Mouse (Mus musculus): ENCODE measurements around the gene Bahd1.

The Bahd1 gene

DNA sequence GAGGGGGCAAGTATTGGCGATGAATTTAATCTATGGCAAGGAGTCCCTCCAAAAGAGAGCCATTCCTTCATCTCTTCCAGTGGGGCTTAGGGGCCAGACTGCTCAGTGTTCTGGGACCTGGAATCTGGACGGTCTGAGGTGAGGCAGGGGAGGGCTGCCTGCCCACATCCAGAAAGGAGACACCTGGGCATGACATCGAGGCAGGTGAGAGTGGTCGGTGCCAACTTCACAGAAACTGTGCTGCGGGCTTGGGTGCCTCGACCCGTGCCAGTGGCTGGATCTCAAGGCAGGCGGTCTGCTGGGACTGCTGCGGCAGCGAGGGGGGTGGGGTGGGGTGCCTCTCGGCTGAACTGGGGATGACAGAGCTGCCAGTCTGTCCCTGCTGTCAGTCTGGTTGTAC, 2.4 kb upstream of the Bahd1 start:
- no peak for DNase-seq (ENCODE audit: extremely low spot score, low read depth, low spot score)

DNA sequence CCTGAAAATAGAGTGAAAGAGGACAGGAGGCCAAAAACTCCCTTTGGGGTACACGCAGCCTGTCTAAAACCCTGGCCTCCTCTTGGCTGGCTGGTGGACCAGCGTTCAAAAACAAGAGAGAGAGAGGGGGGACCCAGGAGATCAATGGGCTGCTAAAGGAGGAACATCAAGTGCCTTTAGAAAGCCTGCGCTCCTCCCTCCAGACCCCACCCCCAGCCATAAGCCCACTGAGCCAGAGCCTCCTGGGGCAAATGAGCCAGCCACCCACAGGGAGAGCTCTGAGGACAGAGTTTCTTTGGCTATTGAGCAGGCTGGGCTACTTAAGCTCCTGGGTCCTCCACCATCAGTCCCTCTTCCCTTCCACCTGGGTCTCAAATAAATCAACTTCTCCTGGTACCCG, 1.4 kb upstream of the Bahd1 start:
- DNase-seq (ENCODE audit: extremely low spot score, low read depth, low spot score): no peak

DNA sequence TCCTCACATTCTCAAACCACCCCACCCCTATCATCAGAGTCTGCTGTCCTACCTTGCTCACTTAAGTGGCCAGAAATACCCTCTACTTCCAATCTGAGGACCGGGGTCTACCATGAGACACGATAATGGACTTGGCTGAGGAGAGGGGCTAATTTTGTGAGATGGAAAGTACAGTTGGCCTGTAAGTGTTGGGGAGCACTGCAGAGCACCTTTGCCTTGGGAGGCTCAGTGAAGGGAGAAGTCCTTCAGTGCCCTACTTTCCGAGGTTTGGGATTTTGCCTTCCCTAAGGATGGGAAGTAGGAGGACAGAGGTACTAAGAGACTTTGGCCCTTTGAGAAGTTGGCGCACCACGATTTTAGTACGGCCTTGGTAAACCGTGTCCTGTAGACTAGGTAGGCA, 871 bp upstream of the Bahd1 start:
- no peak for DNase-seq (ENCODE audit: extremely low spot score, low read depth, low spot score)

DNA sequence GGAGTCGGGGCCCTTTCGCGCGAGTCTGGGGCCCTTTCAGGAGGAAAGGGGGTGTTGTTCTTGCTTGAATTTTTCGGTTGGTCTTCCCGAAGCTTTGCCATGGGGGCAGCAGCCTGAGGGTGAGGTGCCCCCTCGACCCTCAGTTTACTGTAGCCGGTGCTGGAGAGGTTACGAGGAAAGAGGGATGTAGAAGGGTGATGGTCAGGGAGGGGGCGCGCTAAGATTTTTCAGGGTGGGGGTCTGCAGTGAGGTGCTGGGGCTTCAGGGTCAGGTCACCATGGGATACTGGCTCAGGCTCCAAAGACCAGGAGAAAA, 606 bp downstream of the Bahd1 start:
- DNase-seq (ENCODE audit: extremely low spot score, low read depth, low spot score): no peak

DNA sequence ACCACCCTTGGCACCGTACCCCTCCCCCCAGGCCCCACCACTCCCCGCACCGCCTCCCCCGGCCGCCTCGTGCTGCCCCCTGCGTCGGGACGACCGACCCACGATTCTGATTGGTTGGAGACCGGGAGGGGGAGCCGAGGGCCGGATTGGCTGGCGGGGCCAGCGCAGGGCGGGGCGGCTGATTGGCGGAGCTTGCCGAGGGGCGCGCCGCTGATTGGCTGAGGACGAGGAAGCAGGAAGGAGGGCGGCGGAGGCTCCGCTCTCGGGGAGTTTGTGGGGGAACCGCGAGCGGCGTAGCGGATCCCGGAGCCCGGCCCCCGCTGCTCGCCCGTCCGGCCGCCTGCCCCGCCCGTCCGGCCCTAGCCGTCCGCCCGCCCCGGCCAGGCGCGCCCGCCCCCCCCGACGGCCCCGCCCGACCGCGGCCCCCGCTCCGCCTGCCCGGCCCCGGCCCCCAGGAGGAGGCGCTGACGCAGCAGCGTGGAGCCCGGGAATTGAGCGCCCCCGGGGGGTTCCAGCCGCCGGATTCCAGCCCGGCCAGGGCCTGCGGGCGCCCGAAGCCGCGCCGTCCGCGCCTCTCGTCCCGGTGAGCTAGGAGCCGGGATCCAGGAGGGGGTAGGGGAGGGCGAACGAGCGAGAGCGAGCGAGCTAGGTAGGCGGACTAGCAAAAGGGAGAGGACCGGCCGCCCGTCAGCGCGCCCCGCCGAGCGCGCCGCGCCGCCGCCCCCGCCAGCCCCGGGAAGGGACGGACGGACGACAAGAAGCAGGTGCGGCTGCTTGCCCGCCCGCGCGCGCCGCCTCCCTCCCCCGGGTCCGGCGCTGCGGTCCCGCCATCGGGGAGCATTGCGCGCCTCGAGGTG, 1.2 kb downstream of the Bahd1 start:
- peak; percentile 50 for DNase-seq (ENCODE audit: extremely low spot score, low read depth, low spot score)

DNA sequence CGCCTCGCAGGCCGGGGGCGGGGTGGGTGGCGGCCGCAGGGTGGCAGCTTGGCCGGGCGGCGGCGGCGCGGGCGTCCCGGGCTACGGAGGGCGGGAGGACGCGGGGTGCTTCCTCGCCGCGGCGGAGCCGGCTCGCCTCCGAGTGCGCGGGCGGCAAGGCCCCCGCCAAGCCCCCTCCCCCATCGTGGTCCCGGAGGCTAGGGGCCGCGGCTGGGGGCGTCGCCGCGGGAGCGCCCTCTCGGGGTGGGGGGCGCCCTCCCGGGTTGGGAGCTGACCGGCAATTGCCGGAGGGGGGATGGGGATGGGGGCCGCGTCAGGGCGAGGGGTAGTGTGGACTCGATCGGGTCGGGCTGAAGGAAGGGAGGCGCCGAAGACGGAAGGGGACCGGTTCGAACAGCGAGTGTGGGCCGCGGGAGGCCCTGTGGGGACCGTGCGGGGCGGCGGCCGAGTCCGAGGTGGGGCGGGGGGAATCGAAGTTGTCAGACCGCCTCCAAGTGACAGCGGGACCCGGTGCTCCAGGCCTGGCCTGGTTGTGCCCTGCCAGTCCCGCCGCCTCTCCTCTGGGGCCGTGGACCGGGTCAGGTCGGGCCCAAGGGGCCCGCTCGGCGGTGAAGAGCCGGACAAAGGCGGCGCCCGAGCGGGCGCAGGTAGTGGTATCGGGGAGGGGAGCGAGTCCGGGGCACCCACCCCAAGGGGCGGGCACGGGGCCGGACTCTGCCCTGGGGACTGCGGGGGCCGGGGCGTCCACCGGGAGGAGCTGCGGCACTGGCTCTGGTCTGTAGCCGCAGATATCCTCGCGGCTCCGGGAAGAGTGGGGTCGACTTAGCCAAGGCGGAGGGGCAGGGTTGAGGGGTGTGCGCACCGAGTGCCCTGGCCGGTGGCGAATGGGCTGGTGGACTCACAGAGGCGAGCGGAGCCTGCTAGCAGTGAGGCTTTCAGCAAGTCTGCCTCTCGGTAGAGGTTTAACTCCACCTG, 2.2 kb downstream of the Bahd1 start:
- no peak for DNase-seq (ENCODE audit: extremely low spot score, low read depth, low spot score)

DNA sequence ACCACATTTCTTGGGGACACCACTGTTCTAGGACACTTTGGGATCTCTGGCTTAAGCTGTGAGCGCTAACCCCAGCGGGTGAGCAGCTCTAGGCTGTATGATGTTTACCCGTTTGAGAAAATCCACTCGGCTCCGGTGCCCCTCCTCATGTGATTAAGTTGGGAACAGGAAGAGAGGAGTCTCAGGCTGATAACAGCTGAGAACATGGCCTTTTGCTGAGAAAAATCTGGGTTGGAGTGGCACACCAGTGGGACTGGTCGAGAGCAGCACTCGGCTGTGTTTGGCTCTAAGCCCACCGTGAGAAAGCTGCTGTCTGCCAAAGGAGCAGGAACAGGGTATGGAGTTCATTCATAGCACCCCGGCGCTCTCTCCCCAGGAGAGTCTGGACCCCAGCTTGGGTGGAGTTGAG, 3.2 kb downstream of the Bahd1 start:
- DNase-seq (ENCODE audit: extremely low spot score, low read depth, low spot score): no peak

DNA sequence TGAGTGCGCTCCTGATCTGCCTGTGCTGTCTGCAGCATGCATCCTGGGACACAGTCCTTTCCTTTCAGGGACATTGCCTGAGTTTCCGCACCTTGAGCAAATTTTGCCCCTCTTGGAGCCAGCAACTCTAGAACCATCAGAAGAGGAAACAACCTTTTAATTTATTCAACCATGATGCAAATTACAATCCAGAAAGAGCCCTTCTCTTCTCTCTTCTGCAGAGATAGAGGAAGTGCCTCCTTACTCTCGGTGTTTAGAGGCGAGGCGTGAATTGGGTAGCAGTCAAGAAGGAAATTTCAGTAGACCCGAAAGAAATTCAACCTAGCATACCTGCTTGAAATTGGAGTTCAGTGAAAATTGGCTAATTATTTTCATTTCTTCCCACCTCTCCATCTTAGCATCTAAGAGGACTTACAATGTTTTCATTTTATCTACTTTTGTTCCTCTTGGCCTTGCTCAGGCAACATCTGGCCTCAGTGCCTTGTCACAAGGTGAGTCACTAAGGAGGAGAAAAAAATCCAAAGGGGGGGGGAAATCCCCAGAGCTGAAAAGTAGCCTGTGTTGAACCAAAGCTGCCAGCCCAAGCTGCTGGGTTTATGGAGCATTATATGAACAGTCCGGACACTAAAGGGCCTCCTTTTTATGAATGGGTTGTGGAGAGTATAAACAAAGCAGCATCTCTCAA, 5.4 kb downstream of the Bahd1 start:
- DNase-seq (ENCODE audit: extremely low spot score, low read depth, low spot score): no peak

DNA sequence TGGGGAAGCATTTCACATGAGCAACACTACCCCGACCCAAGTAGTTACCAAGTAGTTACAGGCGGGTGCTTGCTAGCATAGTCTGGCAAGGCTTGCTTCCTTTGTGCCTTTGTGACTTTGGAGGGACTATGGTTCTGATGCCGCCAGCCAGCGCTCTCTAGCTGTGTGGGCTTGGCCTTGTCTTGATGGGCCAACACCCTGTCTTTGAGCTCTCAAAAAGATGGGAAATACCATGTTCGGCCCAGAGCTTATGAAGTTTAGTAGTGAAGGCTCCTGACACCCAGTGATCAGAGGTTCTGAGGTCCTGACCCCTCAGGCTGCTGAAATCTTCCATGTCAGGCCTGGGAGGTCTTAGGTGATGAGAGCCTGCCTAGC, 5.9 kb downstream of the Bahd1 start:
- DNase-seq (ENCODE audit: extremely low spot score, low read depth, low spot score): no peak

DNA sequence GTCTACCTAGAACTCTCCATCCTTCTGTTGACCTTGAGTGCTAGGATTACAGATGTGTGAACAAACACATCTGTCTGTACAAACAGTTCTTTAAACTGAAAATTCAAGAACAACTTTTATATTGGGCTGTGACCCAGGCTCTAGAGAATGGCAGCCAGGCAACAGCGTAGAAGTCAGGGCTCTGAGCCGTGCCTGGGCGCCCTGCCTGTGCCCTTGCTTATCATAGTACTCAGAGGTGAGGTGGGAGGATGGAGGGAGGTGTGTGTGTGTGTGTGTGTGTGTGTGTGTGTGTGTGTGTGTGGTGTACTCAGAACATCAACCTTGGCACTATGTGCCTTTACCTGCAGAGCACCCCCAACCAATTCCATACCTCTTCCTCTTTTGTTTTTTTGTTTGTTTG, 7.6 kb downstream of the Bahd1 start:
- DNase-seq (ENCODE audit: extremely low spot score, low read depth, low spot score): no peak

DNA sequence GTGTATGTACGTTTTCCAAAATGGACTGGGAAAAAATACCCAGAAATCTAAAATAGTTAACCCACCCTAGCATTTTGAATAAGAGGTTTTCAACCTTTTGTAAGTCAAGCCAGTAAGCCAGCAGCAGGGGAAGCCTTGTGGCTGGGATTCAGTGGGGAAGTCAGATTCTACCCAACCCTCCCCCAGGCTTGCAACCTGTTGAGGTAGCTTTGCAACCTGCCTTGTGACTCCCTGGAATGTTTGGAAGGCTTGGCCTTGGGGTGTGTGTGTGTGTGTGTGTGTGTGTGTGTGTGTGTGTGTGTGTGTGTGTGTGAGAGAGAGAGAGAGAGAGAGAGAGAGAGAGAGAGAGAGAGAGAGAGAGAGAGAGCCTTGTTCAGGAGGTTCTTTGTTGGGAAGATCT, 9.0 kb downstream of the Bahd1 start:
- no peak for DNase-seq (ENCODE audit: extremely low spot score, low read depth, low spot score)

DNA sequence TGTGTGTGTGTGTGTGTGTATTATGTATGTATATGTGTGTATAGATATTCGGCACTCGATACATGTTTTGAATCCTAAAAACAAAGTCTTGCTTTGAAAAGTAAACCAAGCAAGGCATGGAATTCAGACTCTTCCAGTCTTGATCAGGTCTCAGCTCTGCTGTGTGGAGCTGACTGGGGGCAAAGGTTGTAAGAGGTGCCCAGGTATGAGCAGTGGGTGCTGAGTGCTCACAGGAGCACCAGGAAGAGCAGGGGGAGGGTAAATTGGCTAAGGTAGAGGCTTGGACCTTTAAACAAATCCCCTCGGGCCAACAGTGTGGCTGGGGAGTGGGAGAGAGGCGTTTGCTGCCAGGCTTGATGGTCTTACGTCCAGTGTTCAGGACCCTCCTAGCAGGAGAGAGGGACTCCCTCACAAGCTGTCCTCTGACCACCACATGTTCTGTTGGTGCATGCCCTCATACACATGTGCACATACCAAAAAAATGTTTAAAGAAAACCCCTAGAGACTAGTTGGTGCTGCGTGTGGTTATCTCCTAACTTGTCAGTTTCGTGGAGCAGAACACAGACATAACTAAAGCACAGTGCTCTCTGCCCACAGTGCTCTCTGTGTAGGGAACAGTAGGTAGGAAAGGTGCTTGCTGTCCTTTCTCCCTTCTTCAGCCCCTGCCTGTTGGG, 10.6 kb downstream of the Bahd1 start:
- no peak for DNase-seq (ENCODE audit: extremely low spot score, low read depth, low spot score)

DNA sequence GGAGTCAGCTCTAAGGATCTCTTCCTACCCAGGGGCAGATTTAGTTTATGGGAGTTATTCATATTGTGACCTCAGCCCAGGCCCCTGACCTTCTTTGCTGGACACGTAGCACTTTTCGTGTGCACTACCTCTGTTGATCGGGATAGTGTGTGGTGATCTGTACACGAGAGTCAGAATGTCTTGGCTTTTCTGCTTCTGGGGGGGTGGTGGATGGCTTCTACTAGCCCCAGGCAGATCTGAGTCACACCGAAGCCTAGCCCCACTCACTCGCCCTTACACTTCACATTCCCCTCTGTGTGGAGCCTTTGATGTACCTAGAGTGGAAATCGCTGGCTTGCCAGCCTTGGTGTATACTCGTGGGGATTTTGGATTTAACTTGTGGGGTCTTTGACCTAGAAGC, 12.5 kb downstream of the Bahd1 start:
- no peak for DNase-seq (ENCODE audit: extremely low spot score, low read depth, low spot score)

DNA sequence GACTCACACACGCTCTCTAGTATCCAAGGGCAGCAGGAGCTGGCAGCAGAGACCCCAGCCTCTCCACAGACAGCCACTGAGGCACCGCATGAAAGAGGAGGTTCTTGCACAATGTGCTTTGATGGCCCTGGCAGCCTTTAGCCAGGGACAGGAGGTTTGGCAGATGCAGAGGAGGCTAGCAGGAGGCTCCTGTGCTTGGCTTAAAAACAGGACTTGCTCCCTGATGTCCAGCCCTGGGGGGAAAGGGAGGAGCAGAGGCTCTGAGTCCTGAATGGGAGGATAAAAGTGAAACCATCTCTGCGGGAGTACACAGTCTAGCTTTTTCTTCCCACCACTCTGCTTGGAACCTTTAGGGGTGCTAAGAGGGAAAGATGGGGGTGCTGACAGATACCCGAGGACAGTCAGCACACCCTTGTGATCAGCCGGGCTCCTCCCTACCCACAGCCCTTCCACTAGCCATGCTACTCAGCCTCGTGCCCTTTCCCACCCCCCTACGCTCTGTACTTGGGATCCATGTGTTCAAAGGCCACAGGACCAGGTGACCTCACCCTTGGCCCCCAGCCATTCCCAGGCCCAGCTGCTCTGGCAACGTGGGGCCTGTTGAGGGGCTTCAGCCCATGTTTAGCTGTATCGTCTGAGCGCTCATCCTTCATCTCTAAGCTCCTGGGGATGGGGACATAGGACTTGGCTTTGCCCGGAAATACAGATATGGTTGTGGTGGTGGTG, 13.5 kb downstream of the Bahd1 start:
- DNase-seq (ENCODE audit: extremely low spot score, low read depth, low spot score): no peak

DNA sequence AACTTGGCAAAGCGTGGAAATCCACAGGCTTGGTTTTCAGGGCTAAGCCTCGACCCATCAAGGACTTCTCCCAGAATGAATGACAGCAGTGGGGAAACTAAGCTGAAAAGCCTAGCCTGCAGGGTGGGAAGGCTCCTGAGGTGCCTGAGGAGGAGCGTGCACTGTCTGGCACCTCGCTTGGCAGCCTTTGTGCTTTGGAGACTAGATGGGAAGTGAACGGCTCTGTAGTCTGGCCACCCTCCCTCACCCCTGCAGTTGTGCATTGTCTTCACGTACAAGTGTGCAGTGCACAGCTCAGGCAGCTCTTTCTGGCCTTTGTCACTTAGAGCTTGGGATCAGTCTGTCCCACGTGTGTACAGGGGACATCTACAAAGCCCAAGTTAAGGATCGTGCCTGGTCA, 14.5 kb downstream of the Bahd1 start:
- DNase-seq (ENCODE audit: extremely low spot score, low read depth, low spot score): no peak

DNA sequence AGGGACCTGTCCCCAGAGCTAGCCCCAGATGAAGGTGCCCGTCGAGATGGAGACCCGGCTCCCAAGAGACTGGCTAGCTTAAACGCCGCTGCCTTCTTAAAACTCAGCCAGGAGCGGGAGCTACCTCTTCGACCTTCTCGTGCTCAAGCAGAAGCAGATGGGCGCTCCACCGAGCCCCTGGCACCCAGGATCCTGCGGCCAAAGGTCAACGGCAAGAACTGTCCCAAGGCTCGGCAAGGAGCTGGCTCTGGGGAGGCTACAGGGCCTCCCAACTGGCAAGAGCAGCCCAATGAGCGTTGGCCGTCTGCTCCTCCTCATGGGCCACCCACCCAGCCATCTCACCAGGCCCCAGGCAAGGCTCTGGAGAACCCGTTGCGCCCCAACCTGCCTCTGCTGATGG, 16.3 kb downstream of the Bahd1 start:
- no peak for DNase-seq (ENCODE audit: extremely low spot score, low read depth, low spot score)

DNA sequence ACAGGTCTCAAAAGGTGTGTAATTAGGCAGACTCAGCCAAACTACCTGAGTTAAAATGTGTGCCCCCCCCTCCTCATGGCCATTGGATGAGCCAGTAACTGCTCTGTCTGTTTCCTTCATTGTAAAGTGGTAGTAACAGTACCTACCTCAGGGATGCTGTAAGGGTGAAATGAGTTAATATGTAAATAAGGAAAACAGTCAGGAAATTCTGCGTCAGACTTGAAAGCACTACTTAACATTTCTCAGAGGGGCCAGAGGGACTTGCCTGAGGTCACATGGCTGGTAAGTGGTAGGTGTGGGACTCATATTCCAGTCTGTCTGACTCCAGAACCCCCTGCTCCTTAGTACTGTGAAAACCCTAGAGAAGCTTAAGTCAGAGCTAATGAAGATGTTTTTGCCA, 18.4 kb downstream of the Bahd1 start:
- DNase-seq (ENCODE audit: extremely low spot score, low read depth, low spot score): no peak

DNA sequence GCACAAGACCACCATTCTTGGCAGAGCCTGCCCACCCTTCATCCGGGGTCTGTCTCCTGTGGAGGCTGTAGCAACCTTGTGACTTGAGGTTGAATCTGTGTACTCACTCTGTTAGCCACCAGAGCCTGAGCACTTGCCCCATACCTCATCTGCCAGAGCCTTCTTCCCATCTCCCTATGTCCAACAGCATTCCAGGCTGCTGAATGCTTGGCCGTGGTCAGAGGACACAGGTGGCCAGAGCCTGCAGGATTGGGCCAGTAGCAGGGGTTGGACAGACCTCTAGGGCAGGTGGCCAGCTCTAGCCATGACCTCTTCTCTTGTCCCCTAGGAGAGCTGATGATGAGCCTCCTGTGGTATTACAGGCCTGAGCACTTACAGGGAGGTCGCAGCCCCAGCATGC, 20.3 kb downstream of the Bahd1 start:
- no peak for DNase-seq (ENCODE audit: extremely low spot score, low read depth, low spot score)

DNA sequence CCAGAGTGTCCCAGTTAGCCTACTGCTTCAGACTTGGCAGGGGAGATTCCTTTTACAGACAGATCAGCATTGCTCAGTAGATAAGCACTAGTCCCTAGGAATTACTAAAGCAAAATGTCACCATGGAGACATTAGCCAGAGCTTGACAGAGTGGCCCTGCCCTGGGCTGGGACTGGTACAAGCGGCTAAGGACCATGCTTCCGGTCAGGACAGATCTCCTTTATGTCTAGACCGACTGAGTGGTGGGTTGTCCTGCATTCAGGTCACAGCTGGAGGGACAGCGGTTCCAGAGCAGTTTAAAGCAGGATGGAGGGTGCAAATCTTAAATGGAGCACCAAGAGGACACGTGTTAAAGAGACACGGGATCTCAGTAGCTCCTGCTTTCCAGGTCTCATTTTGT, 25.8 kb downstream of the Bahd1 start:
- no peak for DNase-seq (ENCODE audit: extremely low spot score, low read depth, low spot score)

DNA sequence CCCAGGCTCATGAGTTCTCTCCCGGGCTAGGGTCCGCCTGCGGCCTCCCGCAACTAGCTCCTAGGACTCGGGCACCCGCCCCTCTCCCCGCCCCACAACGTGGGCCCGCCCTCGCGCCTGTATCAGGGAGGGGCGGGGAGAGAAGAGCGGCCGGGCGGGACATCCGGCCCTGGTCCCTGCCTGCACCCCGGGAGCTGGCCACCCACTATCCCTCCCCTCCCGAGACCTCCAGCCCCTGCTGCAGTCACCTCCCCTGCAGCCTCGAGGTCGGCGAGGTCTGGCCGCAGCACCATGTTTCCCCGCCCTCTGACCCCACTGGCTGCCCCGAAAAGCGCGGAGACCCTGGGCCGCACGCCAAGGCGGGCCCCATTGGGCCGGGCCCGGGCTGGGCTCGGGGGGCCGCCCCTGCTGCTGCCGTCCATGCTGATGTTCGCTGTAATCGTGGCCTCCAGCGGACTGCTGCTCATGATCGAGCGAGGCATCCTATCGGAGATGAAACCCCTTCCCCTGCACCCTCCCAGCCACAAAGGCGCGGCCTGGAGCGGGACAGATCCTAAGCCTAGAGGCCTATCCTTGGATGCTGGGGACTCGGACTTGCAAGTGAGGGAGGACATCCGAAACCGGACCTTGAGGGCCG, 26.3 kb downstream of the Bahd1 start, which contains the start of gene Chst14:
Chst14 (plus strand) TSS at position 136 of the 637 bp plus-strand sequence.
- DNase-seq (ENCODE audit: extremely low spot score, low read depth, low spot score): no peak
